Mouse (Mus musculus) cerebellum, adult 2 months (tissue): Measurements from ENCODE around the gene Ttc1. TPM values are rescaled to one million over a fixed set of nuclear protein-coding genes. Genes with fewer than 3 reads are reported as not detected.

ENCODE experiments used
- DNase-seq, 2 experiments: peaks; one replicate each; pipeline ENCODE4 v3.0.0; 2021
- H3K27ac ChIP-seq: fragments of 200-500 bp; 2 replicates; pipeline ENCODE4 v1.5.1; 2012; ENCODE audit warnings: low read length, control low read depth, inconsistent platforms; ENCODE audit not compliant: insufficient read depth
- H3K27me3 ChIP-seq: fragments of 200-500 bp; 2 replicates; pipeline ENCODE4 v1.6.1; 2012; ENCODE audit warnings: inconsistent platforms, mild to moderate bottlenecking, low read length, moderate library complexity; ENCODE audit not compliant: control insufficient read depth, insufficient read depth
- H3K4me1 ChIP-seq: fragments of 200-500 bp; 2 replicates; pipeline ENCODE4 v1.6.1; 2011; ENCODE audit warnings: low read length; ENCODE audit not compliant: control insufficient read depth, insufficient read depth
- H3K4me3 ChIP-seq: fragments of 200-500 bp; replicated peaks from 2 replicates; pipeline ENCODE3; 2011; ENCODE audit warnings: mild to moderate bottlenecking, low read depth, low read length, control low read depth; ENCODE audit not compliant: insufficient read depth
- CTCF ChIP-seq: fragments of 200-500 bp; IDR thresholded peaks from 2 replicates; pipeline ENCODE4 v1.5.1; 2011; ENCODE audit warnings: low read depth, mild to moderate bottlenecking, control low read depth, low read length, moderate library complexity, borderline replicate concordance; ENCODE audit not compliant: insufficient read depth
- POLR2A ChIP-seq: fragments of 200-500 bp; IDR thresholded peaks from 2 replicates; pipeline ENCODE4 v1.6.1; 2011; ENCODE audit warnings: low read length, control low read depth, borderline replicate concordance; ENCODE audit not compliant: insufficient read depth
- WGBS: fragments of 180-500 bp; shearing (Covaris S2); methylation state at CpG from one replicate; pipeline ENCODE4 v1.1.7; 2018; 5-methylcytosine and 5-hydroxymethylcytosine counted together
- polyA plus RNA-seq: library from polyadenylated mRNA; depleted of rRNA; stranded (reverse); fragments of >200 nt; gene quantifications from 2 replicates; pipeline ENCODE4 v1.2.3, GENCODE M21; 2012; rRNA removed

The Ttc1 gene
- polyA plus RNA-seq = 70.5 and 72.1 TPM in 2 replicates

DNA sequence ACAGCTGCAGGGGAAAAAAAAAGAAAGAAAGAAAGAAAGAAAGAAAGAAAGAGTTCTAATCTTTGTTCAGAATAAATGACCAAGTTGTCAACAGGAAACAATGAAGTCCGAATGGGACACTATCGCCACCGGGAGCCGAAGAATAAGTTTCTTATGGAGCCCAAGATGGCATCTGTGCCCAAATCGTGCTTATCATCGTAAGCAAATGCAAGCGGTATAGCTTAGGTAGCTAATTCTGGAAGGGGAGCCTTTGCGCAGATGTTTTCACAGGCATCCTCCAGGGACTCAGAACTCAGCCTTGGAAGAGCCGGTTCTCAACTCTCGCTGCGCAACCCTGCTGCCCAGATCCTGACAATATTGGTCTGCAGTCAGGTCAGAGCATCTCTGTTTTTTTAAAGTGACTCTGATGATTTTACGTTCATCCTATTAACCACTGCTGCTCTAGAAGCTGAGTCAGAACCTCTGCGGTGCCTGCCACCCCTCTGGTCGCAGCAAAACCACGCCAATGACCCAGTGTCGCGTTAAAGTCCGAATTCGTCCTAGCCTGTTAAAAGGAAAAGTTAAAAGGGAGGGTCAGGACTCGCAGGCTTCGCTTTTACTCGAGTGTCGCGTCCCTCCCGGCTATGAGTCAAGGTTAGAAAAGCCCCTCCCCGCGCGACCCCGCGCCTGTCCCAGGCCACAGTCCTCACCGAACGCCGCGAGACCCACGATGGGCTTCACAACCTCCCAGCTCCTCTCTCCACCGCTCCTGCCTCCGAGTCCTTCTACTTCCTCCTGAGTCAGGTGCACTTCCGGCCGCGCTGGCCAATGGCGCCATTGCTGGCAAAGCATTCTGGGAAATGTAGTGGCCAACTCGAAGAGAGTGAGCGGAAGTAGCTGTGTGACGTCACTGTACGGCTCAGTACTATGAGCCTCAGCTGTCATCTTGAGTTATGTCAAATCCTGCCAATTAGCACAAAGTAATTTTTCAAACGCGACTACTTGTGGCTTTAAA is at the start of gene Ttc1:
Gene Ttc1 (minus strand): TSS at position 776 of the 994 bp plus-strand sequence.
- Histone ChIP-seq H3K4me3 (peak within 1 kb of the TSS; percentile 86), H3K27me3 (no peaks in the 10 kb centered on the region), H3K27ac (no peak within 1 kb of the TSS), H3K4me1 (peaks cover 4% of the 10 kb centered on the region; the same call in 1 of the 2 replicates)
- peak; percentile 97 to 98 for DNase-seq
- peak; percentile 90 for TF ChIP-seq POLR2A
- TF ChIP-seq CTCF = no peak
- WGBS = 1% methylated on average over 47 of the region's 47 CpGs

DNA sequence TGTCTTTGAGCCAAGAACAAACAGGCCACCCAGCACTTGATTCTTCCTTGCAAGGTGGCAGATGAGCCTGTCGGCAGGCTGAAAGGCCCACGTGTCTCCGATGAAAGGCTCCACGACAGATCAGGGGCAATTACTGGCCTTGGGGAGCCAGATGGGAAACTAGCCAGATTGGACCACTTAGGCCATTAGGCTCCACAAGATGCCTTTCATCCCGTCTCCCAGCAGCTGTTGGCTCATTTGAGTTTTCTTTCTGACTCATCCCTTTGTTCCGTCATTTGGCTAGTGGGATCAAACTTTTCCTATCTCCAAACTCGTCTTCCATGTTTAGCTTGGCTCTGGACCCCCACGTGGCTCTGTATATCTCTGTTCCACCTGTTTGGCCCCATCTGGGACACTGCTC is 48.2 kb upstream of the Ttc1 start:
- H3K27me3 ChIP-seq = no peaks in the 10 kb centered on the region
- H3K4me3 ChIP-seq = no peak overlapping the region
- WGBS = 7% methylated on average over 8 of the region's 8 CpGs

DNA sequence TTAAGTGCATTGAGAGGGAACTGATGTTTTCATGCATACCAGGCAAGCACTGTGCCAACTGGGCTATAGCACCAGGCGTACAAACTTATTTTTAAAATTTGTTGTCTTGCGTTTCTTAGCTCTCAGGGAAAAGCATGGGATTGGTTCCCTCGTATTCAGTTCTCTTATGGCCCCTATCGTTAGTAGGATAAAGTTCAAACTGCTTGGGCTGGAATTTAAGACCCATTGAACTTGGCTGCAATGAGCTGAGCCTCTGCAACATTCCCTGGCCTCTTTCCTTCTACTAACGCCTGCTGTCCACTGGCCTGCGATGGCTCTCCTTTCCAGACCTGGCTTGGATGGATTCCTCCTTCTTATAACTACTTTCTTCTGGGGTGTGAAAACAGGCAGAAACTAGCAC is 42.6 kb upstream of the Ttc1 start:
- WGBS = 84% methylated on average over 6 of the region's 6 CpGs
- Histone ChIP-seq H3K27ac (no peak overlapping the region), H3K4me3 (no peak overlapping the region), H3K4me1 (no peaks in the 10 kb centered on the region), H3K27me3 (no peaks in the 10 kb centered on the region)
- DNase-seq = no peak
- TF ChIP-seq CTCF (no peak), POLR2A (no peak)

More for the DNA sequence above, 48.2 kb upstream of the Ttc1 start:
- H3K4me1 ChIP-seq = no peaks in the 10 kb centered on the region
- no peak for DNase-seq
- TF ChIP-seq CTCF (no peak), POLR2A (no peak)
- no peak overlapping the region for H3K27ac ChIP-seq

DNA sequence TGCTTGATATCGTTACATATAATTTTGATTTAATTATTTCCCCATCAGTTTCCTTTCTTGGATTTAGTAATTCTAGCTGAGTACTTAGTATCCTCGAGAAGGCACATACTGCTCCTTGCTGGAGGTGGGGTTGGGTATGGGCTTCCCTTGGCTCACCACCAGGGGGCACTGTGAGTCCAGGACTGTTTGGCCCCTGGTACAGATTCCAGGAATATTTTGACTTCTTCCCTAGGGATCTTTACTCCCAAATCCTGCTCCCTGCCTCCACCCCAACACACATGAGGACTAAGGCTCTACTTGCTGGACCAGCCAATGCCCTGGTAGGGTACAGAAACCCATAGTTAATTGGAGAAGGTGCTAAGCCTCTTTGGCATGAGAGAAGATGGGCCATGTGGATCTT is 36.0 kb upstream of the Ttc1 start:
- Histone ChIP-seq H3K27ac (no peak overlapping the region), H3K4me3 (no peak overlapping the region), H3K4me1 (no peaks in the 10 kb centered on the region), H3K27me3 (no peaks in the 10 kb centered on the region)
- peak; percentile 49 to 66 for DNase-seq
- 9% methylated on average over 2 of the region's 2 CpGs for WGBS
- TF ChIP-seq POLR2A (no peak), CTCF (peak; percentile 88)

DNA sequence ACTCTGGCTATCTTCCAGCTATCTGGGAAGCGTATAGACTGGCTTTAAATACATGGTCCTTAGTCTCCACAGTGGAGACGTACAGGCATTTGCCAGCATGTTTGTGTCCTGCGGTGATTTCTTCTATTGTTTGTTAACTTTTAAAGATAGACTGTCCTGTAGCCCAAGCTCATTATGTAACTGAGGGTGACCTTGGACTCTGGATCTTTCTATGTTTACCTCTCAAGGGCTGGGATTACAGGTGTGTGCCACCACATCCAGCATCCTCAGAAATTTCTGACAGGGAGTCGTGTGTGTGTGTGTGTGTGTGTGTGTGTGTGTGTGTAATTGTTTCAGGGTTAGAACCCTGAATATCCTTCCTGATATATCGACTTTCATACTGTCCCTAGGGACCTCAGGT is 35.3 kb upstream of the Ttc1 start:
- no peak for TF ChIP-seq POLR2A
- no peak for TF ChIP-seq CTCF
- H3K4me3 ChIP-seq = no peak overlapping the region
- H3K27ac ChIP-seq = no peak overlapping the region
- H3K4me1 ChIP-seq = no peaks in the 10 kb centered on the region
- no peak for DNase-seq
- 58% methylated on average over 5 of the region's 5 CpGs for WGBS
- no peaks in the 10 kb centered on the region for H3K27me3 ChIP-seq

DNA sequence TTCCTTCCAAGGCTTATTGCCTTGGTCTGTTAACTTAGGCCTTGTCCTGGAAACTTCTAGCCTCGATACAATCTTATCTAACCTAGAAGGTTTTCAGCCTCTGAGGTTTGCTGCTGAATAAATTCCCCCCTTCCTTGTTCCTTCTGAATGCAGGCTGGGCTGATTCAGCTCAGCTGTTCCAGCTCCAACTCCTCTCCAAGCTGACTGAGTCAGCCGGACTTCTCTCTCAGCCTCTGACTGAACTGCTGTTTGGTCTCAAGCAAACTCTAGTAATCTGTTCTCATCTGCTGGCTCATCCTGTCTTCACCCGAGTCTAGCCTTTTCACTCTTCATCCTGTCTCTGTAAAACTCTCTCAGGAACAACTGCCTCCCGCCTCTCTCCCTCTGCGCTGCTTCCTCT is 31.7 kb upstream of the Ttc1 start:
- WGBS = 82% methylated on average over 5 of the region's 5 CpGs
- TF ChIP-seq CTCF (no peak), POLR2A (no peak)
- Histone ChIP-seq H3K27me3 (no peaks in the 10 kb centered on the region; the same call in 1 of the 2 replicates), H3K4me3 (no peak overlapping the region), H3K4me1 (no peaks in the 10 kb centered on the region), H3K27ac (no peak overlapping the region)
- DNase-seq = no peak

DNA sequence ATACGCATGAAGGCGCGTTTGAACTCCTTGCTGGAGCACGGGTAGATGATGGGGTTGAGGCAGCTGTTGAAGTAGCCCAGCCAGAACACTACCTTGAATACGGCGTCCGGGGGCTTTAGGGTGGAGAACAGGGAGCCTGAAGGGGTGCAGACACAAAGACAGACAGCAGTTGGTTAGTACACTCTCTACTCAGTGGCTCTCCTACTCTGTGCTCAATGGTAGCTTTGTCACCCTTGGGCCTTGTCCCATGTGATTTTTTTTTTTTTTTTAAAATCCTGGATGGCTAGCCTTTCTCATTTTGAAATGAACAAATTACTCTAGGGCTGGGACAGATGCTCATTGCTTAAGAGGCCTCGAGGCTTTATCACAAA is 28.5 kb upstream of the Ttc1 start:
- Histone ChIP-seq H3K4me1 (no peaks in the 10 kb centered on the region), H3K4me3 (no peak overlapping the region), H3K27ac (no peak overlapping the region), H3K27me3 (no peaks in the 10 kb centered on the region; the same call in 1 of the 2 replicates)
- TF ChIP-seq POLR2A (no peak), CTCF (no peak)
- WGBS = 22% methylated on average over 8 of the region's 8 CpGs
- DNase-seq = no peak
